Mouse (Mus musculus): ENCODE measurements around the gene Rab17. TPM values are rescaled to one million over a fixed set of nuclear protein-coding genes. Genes with fewer than 3 reads are reported as not detected.

The Rab17 gene
- total and polyA plus RNA-seq, 2 experiments, result 14.7 to 20.7 TPM

DNA sequence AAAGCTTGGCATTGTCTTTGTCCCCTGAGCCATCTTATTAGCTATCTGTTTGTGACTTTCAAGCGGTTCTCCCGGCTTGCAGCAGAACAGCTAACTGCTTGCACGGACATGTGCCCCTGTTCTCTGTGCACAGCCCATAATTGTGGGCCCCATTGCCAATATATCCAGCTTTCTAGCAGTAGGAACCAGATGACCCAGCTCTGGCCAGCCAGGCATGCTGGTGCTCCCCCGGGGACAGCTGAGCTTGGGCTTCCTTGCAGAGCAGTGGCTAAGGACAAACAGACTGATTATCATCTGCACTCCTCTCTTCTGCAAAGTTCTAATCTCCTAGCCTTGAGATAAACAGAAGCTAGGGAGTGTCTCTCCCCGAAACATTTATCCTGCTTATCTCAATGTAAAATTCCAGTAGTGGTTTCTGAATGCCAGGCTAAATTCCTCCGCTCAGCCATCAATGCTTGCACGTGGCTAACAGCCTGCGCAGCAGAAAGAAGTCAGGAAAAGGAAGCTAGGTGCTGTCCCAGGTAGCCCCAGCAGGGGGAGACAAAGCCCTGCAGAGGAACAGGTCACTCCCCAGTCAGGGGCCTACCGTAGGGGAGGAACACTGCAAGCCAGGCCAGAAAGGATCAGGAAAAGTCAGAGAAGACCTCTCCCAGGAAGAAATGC is 3.6 kb upstream of the Rab17 start:
- peak; percentile 53 for DNase-seq (ENCODE audit: extremely low read depth, low read depth, low spot score)
- 24% methylated on average over 9 of the region's 9 CpGs for WGBS

DNA sequence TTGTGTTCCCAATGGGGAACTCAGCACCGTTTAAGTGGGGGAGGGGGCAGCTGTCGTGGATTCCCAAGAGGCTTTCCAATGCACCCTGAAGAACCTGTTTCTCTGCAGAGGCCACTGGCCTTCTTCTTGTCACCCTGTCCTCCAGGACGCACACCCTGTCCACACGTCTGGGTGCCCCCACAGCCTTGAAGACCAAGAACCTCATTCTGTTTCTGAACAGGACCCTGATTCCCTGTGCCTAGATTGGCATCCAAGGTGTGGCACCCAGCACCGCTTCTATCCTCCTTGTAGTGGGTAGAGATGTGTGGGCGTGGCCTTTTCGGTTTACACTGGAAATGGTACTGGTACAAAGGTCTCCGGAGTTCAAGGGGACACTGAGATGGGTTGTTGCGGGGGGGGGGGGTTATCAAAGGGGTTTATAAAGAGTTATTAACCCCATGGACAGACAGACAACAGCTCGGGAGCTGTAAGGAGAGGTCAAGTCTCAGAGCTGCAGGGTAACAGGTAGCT is 475 bp upstream of the Rab17 start:
- whole genome bisulfite sequencing, result 29% methylated on average over 10 of the region's 10 CpGs
- no peak overlapping the region for H3K9ac ChIP-seq (ENCODE audit: low read depth, low read length)
- peak; percentile 61 for DNase-seq (ENCODE audit: extremely low read depth, low read depth, low spot score)
- H3K27me3 ChIP-seq (ENCODE audit: control insufficient read depth, insufficient read depth, low read length), result no peaks in the 10 kb centered on the region
- peaks cover 10% of the 10 kb centered on the region; the same call in 1 of the 2 replicates for H3K79me2 ChIP-seq (ENCODE audit: control insufficient read depth, insufficient read depth, low read length)
- peak overlapping the region; percentile 89; the same call in 1 of the 2 replicates for H3K27ac ChIP-seq (replicated peaks; ENCODE audit: insufficient read depth, low read depth, low read length)
- H3K36me3 ChIP-seq (ENCODE audit: control insufficient read depth, insufficient read depth, low read length), result no peaks in the 10 kb centered on the region
- H3K4me3 ChIP-seq (ENCODE audit: insufficient read depth, low read depth, low read length), result no peak overlapping the region
- peaks cover 18% of the 10 kb centered on the region for H3K4me1 ChIP-seq (ENCODE audit: control insufficient read depth, insufficient read depth, low read length)
- no peak for TF ChIP-seq POLR2A (IDR thresholded peaks at IDR 0.05; ENCODE audit: extremely low read depth, insufficient read depth, low read length)
- TF ChIP-seq CTCF (IDR thresholded peaks at IDR 0.05; ENCODE audit: low read depth, low read length), result no peak

More for the DNA sequence above, 3.6 kb upstream of the Rab17 start:
- H3K4me1 ChIP-seq (ENCODE audit: control insufficient read depth, insufficient read depth, low read length), result peaks cover 10% of the 10 kb centered on the region
- no peaks in the 10 kb centered on the region for H3K27me3 ChIP-seq (ENCODE audit: control insufficient read depth, insufficient read depth, low read length)
- H3K27ac ChIP-seq (replicated peaks; ENCODE audit: insufficient read depth, low read depth, low read length), result no peak overlapping the region
- 0 out of 2 replicates have a peak, but pooled peaks cover 4% of the 10 kb centered on the region for H3K79me2 ChIP-seq (ENCODE audit: control insufficient read depth, insufficient read depth, low read length)
- TF ChIP-seq CTCF (IDR thresholded peaks at IDR 0.05; ENCODE audit: low read depth, low read length) (peak; percentile 98), POLR2A (IDR thresholded peaks at IDR 0.05; ENCODE audit: extremely low read depth, insufficient read depth, low read length) (no peak)
- H3K9ac ChIP-seq (ENCODE audit: low read depth, low read length), result no peak overlapping the region
- no peaks in the 10 kb centered on the region for H3K36me3 ChIP-seq (ENCODE audit: control insufficient read depth, insufficient read depth, low read length)
- no peak overlapping the region for H3K4me3 ChIP-seq (ENCODE audit: insufficient read depth, low read depth, low read length)

DNA sequence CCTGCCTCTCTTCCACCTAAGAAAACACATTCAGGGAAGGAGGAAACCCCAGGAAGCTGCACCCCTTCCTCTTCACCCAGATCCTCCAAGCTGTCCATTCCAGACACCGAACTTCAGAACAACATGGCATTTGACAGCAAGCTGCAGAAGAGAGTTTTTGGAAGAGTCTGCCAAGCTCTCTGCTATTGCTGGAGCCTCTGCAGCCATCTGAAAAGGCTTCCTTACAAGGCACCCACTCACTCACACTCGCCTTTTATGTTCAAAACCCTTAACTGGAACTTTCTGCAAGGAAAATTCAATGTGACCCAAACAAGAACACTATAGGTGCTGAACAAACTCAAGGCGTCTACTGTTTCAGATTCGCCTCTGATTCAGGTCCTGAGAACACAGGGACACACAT is 812 bp downstream of the Rab17 start:
- Histone ChIP-seq H3K79me2 (ENCODE audit: control insufficient read depth, insufficient read depth, low read length) (peaks cover 10% of the 10 kb centered on the region; the same call in 1 of the 2 replicates), H3K4me3 (ENCODE audit: insufficient read depth, low read depth, low read length) (peak overlapping the region; percentile 89), H3K27me3 (ENCODE audit: control insufficient read depth, insufficient read depth, low read length) (no peaks in the 10 kb centered on the region), H3K4me1 (ENCODE audit: control insufficient read depth, insufficient read depth, low read length) (peaks cover 18% of the 10 kb centered on the region), H3K36me3 (ENCODE audit: control insufficient read depth, insufficient read depth, low read length) (no peaks in the 10 kb centered on the region), H3K27ac (replicated peaks; ENCODE audit: insufficient read depth, low read depth, low read length) (peak overlapping the region; percentile 89), H3K9ac (ENCODE audit: low read depth, low read length) (peak overlapping the region; percentile 87)
- no peak for TF ChIP-seq POLR2A (IDR thresholded peaks at IDR 0.05; ENCODE audit: extremely low read depth, insufficient read depth, low read length)
- TF ChIP-seq CTCF (IDR thresholded peaks at IDR 0.05; ENCODE audit: low read depth, low read length), result no peak
- whole genome bisulfite sequencing, result 32% methylated on average over 4 of the region's 4 CpGs
- peak; percentile 41 for DNase-seq (ENCODE audit: extremely low read depth, low read depth, low spot score)

DNA sequence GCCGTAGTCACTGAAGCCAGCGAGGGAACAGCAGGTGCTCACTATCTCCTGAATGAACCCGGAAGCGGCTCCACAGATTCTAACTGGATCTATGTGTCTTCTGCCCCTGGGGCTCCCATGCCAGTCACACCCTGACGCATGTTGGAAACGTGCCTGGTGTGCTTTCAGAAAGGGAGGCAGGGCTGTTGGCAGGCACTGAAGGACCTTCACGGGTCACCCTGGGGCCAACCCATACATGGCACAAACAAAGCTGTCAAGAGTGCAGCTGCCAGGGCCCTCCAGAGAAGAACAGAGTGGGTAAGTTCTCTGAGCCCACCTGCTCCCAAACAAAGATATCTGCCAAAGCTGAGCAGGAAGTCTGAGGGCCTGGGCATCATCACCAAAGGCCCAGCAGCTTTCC is 1.9 kb downstream of the Rab17 start:
- Histone ChIP-seq H3K4me1 (ENCODE audit: control insufficient read depth, insufficient read depth, low read length) (peaks cover 23% of the 10 kb centered on the region), H3K4me3 (ENCODE audit: insufficient read depth, low read depth, low read length) (no peak overlapping the region)

DNA sequence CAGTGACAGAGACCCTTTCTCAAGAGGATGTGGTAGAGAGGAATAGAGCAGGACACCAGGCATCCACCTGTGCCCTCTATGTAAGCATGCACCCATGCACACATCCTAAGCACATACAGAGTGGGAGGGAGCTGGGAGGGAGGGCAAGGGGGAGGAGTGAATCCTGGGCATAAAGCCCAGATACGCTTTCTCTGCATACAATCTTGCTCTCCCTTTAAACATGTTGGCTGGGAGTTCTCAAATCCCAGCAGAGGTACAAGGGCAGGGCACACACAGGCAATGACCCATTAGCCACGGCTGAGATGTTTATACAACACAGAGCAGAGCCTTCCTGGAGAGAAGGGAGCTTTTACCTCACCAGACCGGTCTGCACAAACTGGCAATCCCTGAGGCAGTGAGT is 6.5 kb downstream of the Rab17 start:
- TF ChIP-seq POLR2A (IDR thresholded peaks at IDR 0.05; ENCODE audit: extremely low read depth, insufficient read depth, low read length) (no peak), CTCF (IDR thresholded peaks at IDR 0.05; ENCODE audit: low read depth, low read length) (no peak)
- 10% methylated on average over 3 of the region's 3 CpGs for WGBS
- Histone ChIP-seq H3K4me3 (ENCODE audit: insufficient read depth, low read depth, low read length) (no peak overlapping the region), H3K79me2 (ENCODE audit: control insufficient read depth, insufficient read depth, low read length) (peaks cover 5% of the 10 kb centered on the region; the same call in 1 of the 2 replicates), H3K27me3 (ENCODE audit: control insufficient read depth, insufficient read depth, low read length) (no peaks in the 10 kb centered on the region), H3K36me3 (ENCODE audit: control insufficient read depth, insufficient read depth, low read length) (peaks cover 3% of the 10 kb centered on the region; the same call in 1 of the 2 replicates), H3K27ac (replicated peaks; ENCODE audit: insufficient read depth, low read depth, low read length) (no peak overlapping the region), H3K9ac (ENCODE audit: low read depth, low read length) (no peak overlapping the region), H3K4me1 (ENCODE audit: control insufficient read depth, insufficient read depth, low read length) (peaks cover 12% of the 10 kb centered on the region)
- peak; percentile 72 for DNase-seq (ENCODE audit: extremely low read depth, low read depth, low spot score)

More for the DNA sequence above, 1.9 kb downstream of the Rab17 start:
- Histone ChIP-seq H3K27ac (replicated peaks; ENCODE audit: insufficient read depth, low read depth, low read length) (peak overlapping the region; percentile 28), H3K79me2 (ENCODE audit: control insufficient read depth, insufficient read depth, low read length) (peaks cover 10% of the 10 kb centered on the region; the same call in 1 of the 2 replicates), H3K27me3 (ENCODE audit: control insufficient read depth, insufficient read depth, low read length) (no peaks in the 10 kb centered on the region), H3K9ac (ENCODE audit: low read depth, low read length) (peak overlapping the region; percentile 12; the same call in 1 of the 2 replicates), H3K36me3 (ENCODE audit: control insufficient read depth, insufficient read depth, low read length) (no peaks in the 10 kb centered on the region)
- peak; percentile 90 for DNase-seq (ENCODE audit: extremely low read depth, low read depth, low spot score)
- WGBS, result 16% methylated on average over 7 of the region's 7 CpGs
- no peak for TF ChIP-seq CTCF (IDR thresholded peaks at IDR 0.05; ENCODE audit: low read depth, low read length)
- TF ChIP-seq POLR2A (IDR thresholded peaks at IDR 0.05; ENCODE audit: extremely low read depth, insufficient read depth, low read length), result no peak

DNA sequence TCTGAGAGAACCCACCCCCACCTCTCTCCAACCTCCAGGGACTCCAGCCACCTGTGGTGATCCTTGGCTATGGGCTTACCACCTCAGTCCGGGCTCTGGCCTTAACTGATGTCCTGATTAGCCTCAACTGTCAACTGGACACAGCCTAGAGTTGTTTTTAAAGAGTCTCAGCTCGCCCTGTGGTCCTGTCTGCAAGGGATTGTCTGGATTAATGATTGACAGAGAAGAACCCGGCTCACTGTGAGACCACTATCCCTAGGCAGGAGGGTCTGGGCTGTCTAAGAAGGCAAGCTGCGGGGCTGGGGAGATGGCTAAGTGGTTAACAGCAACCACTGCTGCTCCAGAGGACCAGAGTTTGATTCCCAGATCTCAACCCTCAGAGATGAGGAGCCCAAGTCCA is 6.9 kb downstream of the Rab17 start:
- H3K36me3 ChIP-seq (ENCODE audit: control insufficient read depth, insufficient read depth, low read length), result peaks cover 3% of the 10 kb centered on the region; the same call in 1 of the 2 replicates
- TF ChIP-seq CTCF (IDR thresholded peaks at IDR 0.05; ENCODE audit: low read depth, low read length) (no peak), POLR2A (IDR thresholded peaks at IDR 0.05; ENCODE audit: extremely low read depth, insufficient read depth, low read length) (no peak)
- H3K27me3 ChIP-seq (ENCODE audit: control insufficient read depth, insufficient read depth, low read length), result no peaks in the 10 kb centered on the region
- H3K4me1 ChIP-seq (ENCODE audit: control insufficient read depth, insufficient read depth, low read length), result peaks cover 9% of the 10 kb centered on the region
- no peak overlapping the region for H3K27ac ChIP-seq (replicated peaks; ENCODE audit: insufficient read depth, low read depth, low read length)
- H3K9ac ChIP-seq (ENCODE audit: low read depth, low read length), result no peak overlapping the region
- DNase-seq (ENCODE audit: extremely low read depth, low read depth, low spot score), result no peak
- no peak overlapping the region for H3K4me3 ChIP-seq (ENCODE audit: insufficient read depth, low read depth, low read length)
- 27% methylated on average over 4 of the region's 4 CpGs for whole genome bisulfite sequencing
- H3K79me2 ChIP-seq (ENCODE audit: control insufficient read depth, insufficient read depth, low read length), result peaks cover 3% of the 10 kb centered on the region; the same call in 1 of the 2 replicates

All from liver, adult 2 months (tissue).